Mouse (Mus musculus): Measurements from ENCODE around the gene Plb1.

GRCm38 (mm10) chr5:32346025-32346912 lies 113.8 kb downstream of the Plb1 start:
- TF ChIP-seq CTCF (IDR thresholded peaks at IDR 0.05) (no peak), EP300 (IDR thresholded peaks at IDR 0.05) (no peak)
